17 mouse cellular contexts compared by ENCODE assay signal in the genomic region with DNA sequence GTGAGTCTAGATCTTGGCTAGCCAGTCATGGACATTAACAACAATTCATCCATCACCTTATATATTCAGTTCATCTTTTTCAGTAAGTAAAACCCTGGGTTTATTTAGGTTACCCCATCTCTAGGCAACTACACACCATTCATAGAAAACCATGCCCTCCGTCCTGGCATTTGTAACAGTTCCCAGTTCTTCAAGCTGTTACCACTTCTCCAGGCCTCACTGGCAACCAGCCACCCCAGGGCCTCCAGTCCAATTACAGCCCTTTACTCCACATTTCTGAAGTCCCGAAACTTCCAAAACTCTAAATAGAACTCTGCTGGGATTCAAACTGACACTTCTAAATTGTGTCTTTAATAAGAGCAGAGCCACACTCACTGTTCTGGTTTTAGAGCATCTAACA.
"Had no signal": no experiment of that assay in that cellular context is flagged by ENCODE, and none has a peak within 500 bp of the region (broad histone marks: within the 10 kb centered on the region; RNA-seq: fewer than 3 reads in every experiment).

No protein-coding gene starts in this region.

- H3K27ac ChIP-seq: left cerebral cortex, adult 2 months; limb, embryonic 12.5 days; liver, embryonic 13.5 days; lung, embryonic 15.5 days; macrophage; midbrain, embryonic 12.5 days; neural tube, embryonic 15.5 days had no signal

- DNase-seq: kidney, adult 8-10 months; kidney, postnatal 25 days; liver; liver, embryonic 13.5 days; liver, postnatal 0 days; lung, postnatal 14 days; right cerebral cortex, postnatal 25 days; spleen, adult 18-20 months; thymus, adult 18-20 months; thymus, postnatal 14 days had no signal

- H3K9me3 ChIP-seq: limb, embryonic 12.5 days; liver, embryonic 13.5 days; lung, embryonic 15.5 days; megakaryocyte, embryonic 14.5 days; midbrain, embryonic 12.5 days; neural tube, embryonic 15.5 days had no signal

- H3K4me3 ChIP-seq: left cerebral cortex, adult 2 months; limb, embryonic 12.5 days; liver, embryonic 13.5 days; lung, embryonic 15.5 days; megakaryocyte, embryonic 14.5 days; midbrain, embryonic 12.5 days; neural tube, embryonic 15.5 days had no signal

- H3K27me3 ChIP-seq: limb, embryonic 12.5 days; liver, embryonic 13.5 days; lung, embryonic 15.5 days; midbrain, embryonic 12.5 days; neural tube, embryonic 15.5 days had no signal

- H3K4me2 ChIP-seq: limb, embryonic 12.5 days; liver, embryonic 13.5 days; lung, embryonic 15.5 days; midbrain, embryonic 12.5 days; neural tube, embryonic 15.5 days had no signal

- ATAC-seq: liver, postnatal 0 days had no signal

- H3K4me1 ChIP-seq: limb, embryonic 12.5 days; liver, embryonic 13.5 days; midbrain, embryonic 12.5 days; neural tube, embryonic 15.5 days had no signal

- H3K9ac ChIP-seq: limb, embryonic 12.5 days; liver, embryonic 13.5 days; liver, postnatal 0 days; lung, embryonic 15.5 days; midbrain, embryonic 12.5 days; neural tube, embryonic 15.5 days had no signal

- H3K36me3 ChIP-seq: limb, embryonic 12.5 days; liver, embryonic 13.5 days; lung, embryonic 15.5 days; midbrain, embryonic 12.5 days; neural tube, embryonic 15.5 days had no signal
